Mouse (Mus musculus): ENCODE data around the gene Ulk4. TPM values are rescaled to one million over a fixed set of nuclear protein-coding genes. Genes with fewer than 3 reads are reported as not detected.

Ulk4 gene
- polyA plus RNA-seq, 1 experiment from 2014 or later, result 115 TPM

GRCm38 (mm10) chr9:120943757-120944156, 333.2 kb downstream of the Ulk4 start:
- no peak for ATAC-seq (ENCODE audit: low read depth)
- H3K4me3 ChIP-seq, result no peak overlapping the region
- H3K27me3 ChIP-seq, result no peaks in the 10 kb centered on the region
- H3K27ac ChIP-seq (replicated peaks), result no peak overlapping the region
- H3K4me1 ChIP-seq (replicated peaks), result peaks cover 93% of the 10 kb centered on the region
- no peak overlapping the region for H3K9ac ChIP-seq
- no peaks in the 10 kb centered on the region for H3K9me3 ChIP-seq
- H3K36me3 ChIP-seq, result no peaks in the 10 kb centered on the region
- H3K4me2 ChIP-seq, result no peak overlapping the region
- WGBS, result 94% methylated on average over 1 of the region's 1 CpGs

DNA sequence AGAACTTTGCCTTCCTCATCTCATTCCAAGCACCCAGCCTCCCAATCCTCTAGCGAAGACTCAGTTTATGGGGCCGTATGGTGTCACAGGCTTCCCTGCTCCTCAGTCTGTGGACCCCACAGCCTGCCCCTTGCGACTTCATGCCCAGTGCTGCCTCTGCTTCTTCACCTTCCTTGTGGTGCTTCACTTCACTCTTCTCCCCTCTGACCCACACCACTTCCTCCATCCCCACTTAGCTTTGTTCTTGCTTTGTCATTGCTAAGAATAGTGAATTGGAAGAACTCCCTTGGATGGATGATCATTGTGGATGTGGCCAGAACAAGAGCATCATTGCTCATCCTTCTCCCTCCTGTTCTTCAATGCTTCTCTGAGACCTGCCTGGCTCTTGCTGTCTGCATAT, 336.1 kb downstream of the Ulk4 start:
- no peaks in the 10 kb centered on the region for H3K27me3 ChIP-seq
- no peak overlapping the region for H3K27ac ChIP-seq (replicated peaks)
- H3K9me3 ChIP-seq, result no peaks in the 10 kb centered on the region
- H3K36me3 ChIP-seq, result no peaks in the 10 kb centered on the region
- H3K4me2 ChIP-seq, result no peak overlapping the region
- H3K9ac ChIP-seq, result no peak overlapping the region
- WGBS, result 84% methylated on average over 3 of the region's 3 CpGs
- H3K4me1 ChIP-seq (replicated peaks), result peaks cover 96% of the 10 kb centered on the region
- ATAC-seq (ENCODE audit: low read depth), result no peak
- H3K4me3 ChIP-seq, result no peak overlapping the region

GRCm38 (mm10) chr9:120936351-120936750, 340.6 kb downstream of the Ulk4 start:
- H3K27ac ChIP-seq (replicated peaks), result no peak overlapping the region
- peak overlapping the region; percentile 94 for H3K4me3 ChIP-seq
- peak overlapping the region; percentile 57 for H3K9ac ChIP-seq
- H3K9me3 ChIP-seq, result no peaks in the 10 kb centered on the region
- H3K4me2 ChIP-seq, result peak overlapping the region; percentile 97
- H3K4me1 ChIP-seq (replicated peaks), result peaks cover 73% of the 10 kb centered on the region
- WGBS, result 23% methylated on average over 8 of the region's 8 CpGs
- H3K36me3 ChIP-seq, result no peaks in the 10 kb centered on the region
- no peak for ATAC-seq (ENCODE audit: low read depth)
- H3K27me3 ChIP-seq, result no peaks in the 10 kb centered on the region

DNA sequence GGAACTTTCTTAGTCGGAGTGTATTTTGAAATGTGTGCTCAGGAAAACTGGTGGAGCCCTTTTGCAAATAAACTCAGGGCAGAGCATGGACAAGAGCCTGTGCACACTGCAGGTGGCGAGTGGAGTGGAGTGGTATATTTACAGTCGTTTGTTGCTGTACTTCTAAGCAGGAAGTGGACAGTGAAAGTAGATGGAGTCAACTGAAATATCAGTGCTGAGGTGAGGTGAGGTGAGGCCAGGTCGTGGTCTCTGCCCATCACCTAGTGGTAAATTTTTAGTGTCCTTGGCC, 341.4 kb downstream of the Ulk4 start:
- Histone ChIP-seq H3K36me3 (no peaks in the 10 kb centered on the region), H3K27me3 (no peaks in the 10 kb centered on the region), H3K27ac (replicated peaks) (0 out of 2 replicates have a peak overlapping the region, but pooled peaks have one; percentile 95), H3K9me3 (no peaks in the 10 kb centered on the region), H3K4me2 (peak overlapping the region; percentile 97), H3K9ac (peak overlapping the region; percentile 93), H3K4me1 (replicated peaks) (peaks cover 66% of the 10 kb centered on the region), H3K4me3 (peak overlapping the region; percentile 94)
- WGBS, result 20% methylated on average over 4 of the region's 4 CpGs
- ATAC-seq (ENCODE audit: low read depth), result no peak

DNA sequence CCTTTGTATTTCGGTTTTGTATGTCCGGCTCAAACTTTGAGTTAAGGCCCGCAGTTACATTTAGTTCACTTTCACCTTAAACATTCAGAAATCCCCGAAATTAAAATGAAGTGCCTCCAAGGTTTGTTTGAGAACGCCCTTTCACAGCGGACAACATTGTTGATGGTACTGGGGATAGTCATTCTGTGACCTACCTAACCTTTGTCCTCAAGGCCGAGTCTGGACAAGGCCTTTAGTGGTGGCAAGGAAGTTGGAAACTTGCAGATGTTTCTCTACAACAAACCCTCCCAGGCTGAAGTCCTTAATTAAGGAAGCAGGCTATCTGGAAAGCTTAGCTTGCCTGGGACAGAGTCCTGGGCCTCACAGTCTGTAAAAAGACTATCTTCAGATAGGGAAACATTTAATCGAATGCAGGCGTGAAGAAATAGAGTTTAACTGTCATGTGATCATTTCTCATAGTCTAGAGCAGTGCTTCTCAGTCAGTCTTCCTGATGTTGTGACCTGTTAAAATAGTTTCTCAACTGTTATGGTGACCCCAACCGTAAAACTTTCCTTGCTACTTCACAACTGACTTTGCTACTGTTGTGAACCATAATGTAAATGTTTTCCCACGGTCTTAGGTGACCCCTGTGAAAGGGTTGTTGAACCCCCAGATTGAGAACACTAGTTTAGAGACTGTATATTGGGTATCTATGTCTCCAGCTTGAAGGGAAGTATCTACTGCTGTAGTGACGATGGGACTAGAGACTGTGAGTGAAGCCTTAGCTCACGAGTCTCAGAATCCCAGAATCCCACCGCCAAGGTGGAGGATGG, 342.0 kb downstream of the Ulk4 start:
- 12% methylated on average over 14 of the region's 14 CpGs for WGBS
- peak overlapping the region; percentile 97 for H3K4me2 ChIP-seq
- peaks cover 62% of the 10 kb centered on the region for H3K4me1 ChIP-seq (replicated peaks)

GRCm38 (mm10) chr9:120933886-120934758, 342.9 kb downstream of the Ulk4 start:
- peak overlapping the region; percentile 97 for H3K4me2 ChIP-seq
- peaks cover 53% of the 10 kb centered on the region for H3K4me1 ChIP-seq (replicated peaks)
- peak overlapping the region; percentile 93 for H3K9ac ChIP-seq
- no peaks in the 10 kb centered on the region for H3K9me3 ChIP-seq
- peak; percentile 52 for ATAC-seq (ENCODE audit: low read depth)
- WGBS, result under 1% methylated on average over 55 of the region's 57 CpGs
- H3K27ac ChIP-seq (replicated peaks), result peak overlapping the region; percentile 95
- H3K27me3 ChIP-seq, result no peaks in the 10 kb centered on the region
- no peaks in the 10 kb centered on the region for H3K36me3 ChIP-seq
- peak overlapping the region; percentile 94 for H3K4me3 ChIP-seq

More for the DNA sequence above, 342.0 kb downstream of the Ulk4 start:
- Histone ChIP-seq H3K9ac (peak overlapping the region; percentile 93), H3K4me3 (peak overlapping the region; percentile 94), H3K27ac (replicated peaks) (peak overlapping the region; percentile 95), H3K36me3 (no peaks in the 10 kb centered on the region), H3K9me3 (no peaks in the 10 kb centered on the region), H3K27me3 (no peaks in the 10 kb centered on the region)
- ATAC-seq (ENCODE audit: low read depth), result no peak

DNA sequence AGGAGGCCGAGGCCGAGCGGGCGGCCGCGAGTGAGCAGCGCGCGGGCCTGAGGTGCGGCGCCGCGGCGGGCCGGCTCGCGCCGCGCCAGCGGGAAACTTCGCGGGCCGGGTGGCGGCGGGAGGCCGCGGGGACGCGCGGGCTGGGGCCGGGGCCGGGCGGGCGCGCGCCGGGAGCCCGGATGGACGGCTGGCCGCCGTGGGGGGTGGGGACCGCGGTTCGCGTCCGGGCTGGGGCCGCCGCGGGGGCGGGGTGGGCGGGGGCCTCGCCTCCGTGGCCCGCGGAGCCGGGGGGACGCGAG, 343.5 kb downstream of the Ulk4 start:
- 0% methylated on average over 44 of the region's 58 CpGs for WGBS
- Histone ChIP-seq H3K9me3 (no peaks in the 10 kb centered on the region), H3K27ac (replicated peaks) (peak overlapping the region; percentile 95), H3K4me3 (peak overlapping the region; percentile 94), H3K36me3 (no peaks in the 10 kb centered on the region), H3K27me3 (no peaks in the 10 kb centered on the region), H3K4me1 (replicated peaks) (peaks cover 47% of the 10 kb centered on the region), H3K4me2 (peak overlapping the region; percentile 97), H3K9ac (peak overlapping the region; percentile 93)
- no peak; the same call in 1 of the 2 replicates for ATAC-seq (ENCODE audit: low read depth)

DNA sequence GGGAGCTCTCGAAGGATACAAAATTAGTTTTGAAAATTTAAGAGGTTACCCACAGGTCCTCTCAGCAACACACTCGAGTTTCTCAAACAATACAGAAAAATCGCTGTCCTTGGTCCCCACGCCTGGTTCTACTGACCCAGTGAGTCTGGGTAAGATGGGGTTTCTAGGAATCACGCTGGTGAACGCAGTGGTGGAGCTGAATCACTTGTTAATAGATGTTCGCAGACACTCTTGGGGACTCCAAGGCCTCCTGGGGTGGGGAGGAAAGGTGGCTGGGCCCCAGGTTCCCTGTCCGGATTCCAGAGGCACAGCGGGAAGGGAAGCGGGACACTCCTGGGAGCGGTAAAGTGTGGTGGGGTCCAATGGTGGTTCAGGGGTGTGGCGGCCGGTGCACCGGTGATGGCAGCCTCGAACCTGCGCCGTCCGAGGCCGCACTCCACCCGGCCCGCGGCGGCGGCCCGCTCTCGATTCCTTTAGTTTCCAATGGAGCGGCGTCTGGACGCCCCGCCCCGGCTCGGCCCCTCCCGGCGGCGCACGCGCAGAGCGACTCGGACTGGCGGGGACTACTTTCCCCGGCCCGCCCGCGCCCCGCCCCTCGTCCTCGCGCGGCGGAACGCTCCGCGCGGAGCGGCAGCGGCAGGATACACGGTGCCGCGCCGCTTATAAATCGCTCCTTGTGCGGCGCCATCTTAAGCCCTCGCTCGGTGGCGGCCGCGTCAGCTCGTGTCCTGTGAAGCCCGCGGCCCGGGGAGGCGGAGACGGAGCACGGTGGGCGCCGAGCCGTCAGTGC, 344.0 kb downstream of the Ulk4 start:
- H3K36me3 ChIP-seq, result no peaks in the 10 kb centered on the region
- WGBS, result 6% methylated on average over 76 of the region's 78 CpGs
- ATAC-seq (ENCODE audit: low read depth), result peak; percentile 88
- peak overlapping the region; percentile 42 for H3K4me2 ChIP-seq
- H3K4me1 ChIP-seq (replicated peaks), result peaks cover 41% of the 10 kb centered on the region
- H3K4me3 ChIP-seq, result peak overlapping the region; percentile 94
- no peaks in the 10 kb centered on the region for H3K27me3 ChIP-seq
- no peaks in the 10 kb centered on the region for H3K9me3 ChIP-seq
- peak overlapping the region; percentile 95 for H3K27ac ChIP-seq (replicated peaks)
- H3K9ac ChIP-seq, result peak overlapping the region; percentile 93

DNA sequence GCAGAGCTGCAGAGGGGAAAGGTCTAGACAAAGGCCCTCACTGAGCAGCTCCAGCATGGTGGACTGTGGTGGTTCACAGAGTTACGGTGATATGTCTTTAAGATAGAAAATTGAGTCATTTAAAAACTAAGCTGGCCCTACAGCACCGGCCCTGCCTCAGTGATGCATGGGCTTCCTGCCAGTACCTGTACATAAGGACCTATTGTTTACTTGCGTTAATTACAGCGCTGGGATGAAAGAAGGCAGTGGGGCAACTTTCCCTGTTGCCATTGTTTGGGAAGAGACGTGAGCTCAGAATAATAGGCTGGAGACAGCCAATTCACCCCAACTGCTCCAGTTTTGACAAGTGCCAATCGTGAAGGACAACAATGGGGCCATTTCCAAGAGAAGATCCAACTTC, 344.6 kb downstream of the Ulk4 start:
- no peak overlapping the region for H3K4me2 ChIP-seq
- no peak overlapping the region for H3K9ac ChIP-seq
- H3K27ac ChIP-seq (replicated peaks), result no peak overlapping the region
- H3K9me3 ChIP-seq, result no peaks in the 10 kb centered on the region
- H3K27me3 ChIP-seq, result no peaks in the 10 kb centered on the region
- no peaks in the 10 kb centered on the region for H3K36me3 ChIP-seq
- H3K4me3 ChIP-seq, result no peak overlapping the region
- ATAC-seq (ENCODE audit: low read depth), result no peak
- H3K4me1 ChIP-seq (replicated peaks), result peaks cover 35% of the 10 kb centered on the region
- WGBS, result 35% methylated on average over 6 of the region's 6 CpGs

DNA sequence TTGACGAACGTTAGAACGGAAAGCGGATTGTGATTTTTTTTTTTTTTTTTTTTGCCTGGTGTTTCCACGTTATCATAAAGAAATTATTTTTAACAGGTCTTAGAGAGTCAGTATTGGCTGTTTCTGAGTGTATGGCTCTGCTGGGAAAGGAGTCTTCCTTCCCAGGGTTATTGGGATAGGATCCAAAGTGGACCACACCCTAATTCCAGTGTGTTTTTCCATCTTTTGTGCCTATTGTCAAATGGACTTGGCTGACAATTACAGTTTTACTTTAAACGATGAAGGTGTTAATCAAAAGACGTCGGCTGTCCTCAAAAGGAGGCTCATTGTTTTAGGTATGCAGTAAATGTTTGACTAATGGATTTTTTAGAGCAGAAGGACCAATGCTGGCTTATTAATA, 346.2 kb downstream of the Ulk4 start:
- no peak overlapping the region for H3K9ac ChIP-seq
- no peak overlapping the region for H3K4me2 ChIP-seq

DNA sequence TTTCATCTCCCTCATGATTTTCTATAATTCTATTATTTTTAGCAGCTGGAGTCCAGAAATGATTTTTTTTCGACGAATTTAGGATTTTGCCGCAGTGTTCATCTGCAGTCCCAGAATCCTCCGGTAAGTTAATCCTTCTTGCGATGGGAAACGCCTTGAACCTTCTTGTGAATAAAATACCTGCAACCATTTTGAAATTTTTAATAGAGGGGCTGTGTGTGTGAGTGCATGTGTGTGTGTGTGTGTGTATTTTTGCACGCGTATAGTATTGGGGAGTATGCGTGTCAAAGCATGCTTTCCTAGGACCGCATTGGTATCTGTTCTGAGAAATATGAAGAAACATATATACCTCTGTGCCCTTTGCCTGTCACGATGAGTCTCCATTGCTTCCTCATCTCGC, 347.0 kb downstream of the Ulk4 start:
- Histone ChIP-seq H3K9me3 (no peaks in the 10 kb centered on the region), H3K36me3 (no peaks in the 10 kb centered on the region), H3K27ac (replicated peaks) (no peak overlapping the region), H3K9ac (no peak overlapping the region), H3K27me3 (no peaks in the 10 kb centered on the region), H3K4me2 (no peak overlapping the region), H3K4me1 (replicated peaks) (peaks cover 12% of the 10 kb centered on the region), H3K4me3 (no peak overlapping the region)
- no peak for ATAC-seq (ENCODE audit: low read depth)
- WGBS, result 96% methylated on average over 12 of the region's 12 CpGs

More for the DNA sequence above, 346.2 kb downstream of the Ulk4 start:
- Histone ChIP-seq H3K4me3 (no peak overlapping the region), H3K9me3 (no peaks in the 10 kb centered on the region), H3K27me3 (no peaks in the 10 kb centered on the region), H3K4me1 (replicated peaks) (peaks cover 20% of the 10 kb centered on the region), H3K36me3 (no peaks in the 10 kb centered on the region), H3K27ac (replicated peaks) (no peak overlapping the region)
- 67% methylated on average over 8 of the region's 8 CpGs for WGBS
- no peak for ATAC-seq (ENCODE audit: low read depth)

DNA sequence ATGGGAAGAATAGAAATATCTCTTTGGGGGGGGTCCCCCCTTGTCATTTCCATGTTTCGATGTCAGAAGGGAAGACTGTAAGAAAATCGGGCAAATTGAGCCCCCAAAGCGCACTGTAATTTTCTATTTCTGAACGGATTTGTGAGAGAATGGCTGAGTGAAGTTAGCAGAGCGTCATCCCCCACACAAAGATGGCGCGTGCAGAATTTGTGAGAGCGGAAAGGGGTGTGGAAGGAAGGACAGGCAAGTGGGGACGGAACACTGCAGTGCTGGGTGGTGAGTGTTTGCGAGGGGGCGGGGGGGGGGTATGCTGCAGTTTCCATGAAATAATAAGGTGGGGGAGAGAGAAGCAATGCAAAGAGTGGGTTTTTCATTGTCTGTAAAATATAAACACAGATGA, 347.9 kb downstream of the Ulk4 start, which contains the start of gene Ctnnb1:
TSS of gene Ctnnb1 (plus strand) at position 136 of the 400 bp plus-strand sequence.
- Histone ChIP-seq H3K36me3 (no peaks in the 10 kb centered on the region), H3K4me1 (replicated peaks) (peaks cover 6% of the 10 kb centered on the region; the same call in 1 of the 2 replicates), H3K4me2 (no peak within 1 kb of the TSS), H3K4me3 (no peak within 1 kb of the TSS), H3K9ac (no peak within 1 kb of the TSS), H3K27me3 (no peaks in the 10 kb centered on the region), H3K9me3 (no peaks in the 10 kb centered on the region), H3K27ac (replicated peaks) (no peak within 1 kb of the TSS)
- no peak for ATAC-seq (ENCODE audit: low read depth)
- 79% methylated on average over 11 of the region's 11 CpGs for WGBS

Measured in neural tube, embryonic 13.5 days (tissue).